Mouse (Mus musculus): ENCODE data around the gene Mtrex.

DNA sequence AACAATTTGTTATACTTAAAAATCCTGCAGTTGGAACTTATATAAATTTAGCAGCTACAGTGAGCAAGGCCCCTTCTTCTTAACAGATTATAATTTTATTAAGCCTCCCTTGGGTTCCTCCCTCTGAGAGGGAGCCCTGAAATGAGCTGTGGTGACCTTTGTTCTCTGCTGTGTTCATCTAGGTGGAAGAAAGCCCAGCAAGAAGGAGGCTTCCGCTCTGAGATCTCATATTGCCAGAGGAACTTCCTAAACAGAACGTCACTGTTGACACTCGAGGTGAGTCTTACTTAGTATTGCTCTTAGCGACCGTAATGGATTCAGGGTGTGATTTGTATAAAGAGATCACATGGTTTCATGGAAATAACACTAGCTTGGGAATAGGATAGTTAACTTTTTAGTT, 35.9 kb upstream of the Mtrex start:
- TF ChIP-seq ZNF384 (IDR thresholded peaks at IDR 0.05; ENCODE audit: low read depth, low read length) (no peak), HCFC1 (IDR thresholded peaks at IDR 0.05; ENCODE audit: borderline replicate concordance, insufficient read depth, low read length) (no peak), MAFK (IDR thresholded peaks at IDR 0.05; ENCODE audit: insufficient read depth, low read depth, low read length) (no peak)
